Mouse (Mus musculus): Measurements from ENCODE around the gene Bicra. TPM values are rescaled to one million over a fixed set of nuclear protein-coding genes. Genes with fewer than 3 reads are reported as not detected.

Gene Bicra
- polyA plus RNA-seq, 1 experiment from 2014 or later, result 1.4 TPM

- no peaks in the 10 kb centered on the region for H3K27me3 ChIP-seq
- no peak overlapping the region for H3K9ac ChIP-seq
Measured at GRCm38 (mm10) chr7:15991764-15992163, 56.0 kb downstream of the Bicra start.

DNA sequence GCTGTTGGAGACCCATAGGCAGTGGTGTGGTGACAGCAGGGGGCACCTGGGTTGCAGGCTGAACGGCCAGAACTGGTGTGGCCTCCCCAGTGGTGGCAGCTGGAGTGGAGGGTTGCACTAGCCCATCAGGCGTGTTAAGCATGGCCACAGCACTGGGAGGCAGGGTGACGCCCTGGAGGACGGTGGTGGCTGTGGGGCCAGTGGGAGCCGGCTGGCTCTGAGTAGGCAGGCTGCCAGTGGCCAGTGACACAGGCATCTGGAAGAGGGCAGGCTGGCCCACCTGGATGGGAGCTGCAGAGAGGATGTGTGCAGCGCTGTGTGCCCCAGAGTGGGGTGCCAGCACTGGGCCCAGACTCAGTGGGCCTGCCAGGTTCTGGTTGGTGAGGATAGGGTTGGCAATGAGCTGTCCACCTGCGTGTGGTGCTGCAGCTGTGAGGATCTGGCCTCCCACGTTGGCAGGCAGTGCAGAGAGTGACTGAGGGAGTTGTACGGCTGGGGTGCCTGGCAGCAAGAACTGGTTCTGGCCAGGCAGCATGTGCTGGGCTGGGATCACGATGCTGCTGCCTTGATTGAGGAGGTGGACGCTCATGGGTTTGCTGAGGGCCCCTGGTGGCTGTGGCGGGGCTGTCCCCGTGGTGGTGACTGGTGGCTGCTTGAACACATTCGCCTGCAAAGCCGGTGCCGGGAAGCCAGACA is 59.9 kb downstream of the Bicra start:
- 0 out of 2 replicates have a peak, but pooled peaks have one; percentile 5 for ATAC-seq (ENCODE audit: low read depth)
- H3K4me1 ChIP-seq (replicated peaks), result peaks cover 3% of the 10 kb centered on the region
- no peak overlapping the region for H3K27ac ChIP-seq
- H3K27me3 ChIP-seq, result no peaks in the 10 kb centered on the region
- no peak overlapping the region for H3K4me2 ChIP-seq
- H3K9me3 ChIP-seq (replicated peaks), result no peaks in the 10 kb centered on the region
- H3K36me3 ChIP-seq, result peaks cover 41% of the 10 kb centered on the region
- no peak overlapping the region for H3K4me3 ChIP-seq (replicated peaks)
- WGBS (ENCODE audit: insufficient replicate concordance), result 79% methylated on average over 16 of the region's 16 CpGs
- DNase-seq, result no peak
- no peak overlapping the region for H3K9ac ChIP-seq

More at GRCm38 (mm10) chr7:15991764-15992163, 56.0 kb downstream of the Bicra start:
- Histone ChIP-seq H3K36me3 (peaks cover 75% of the 10 kb centered on the region), H3K27ac (no peak overlapping the region), H3K4me2 (no peak overlapping the region), H3K4me3 (replicated peaks) (no peak overlapping the region), H3K9me3 (replicated peaks) (no peaks in the 10 kb centered on the region), H3K4me1 (replicated peaks) (peaks cover 7% of the 10 kb centered on the region; the same call in 1 of the 2 replicates)
- no peak for DNase-seq
- no peak for ATAC-seq (ENCODE audit: low read depth)
- 61% methylated on average over 3 of the region's 3 CpGs for WGBS (ENCODE audit: insufficient replicate concordance)

GRCm38 (mm10) chr7:15982729-15983407 is 64.9 kb downstream of the Bicra start:
- H3K4me3 ChIP-seq (replicated peaks), result no peak overlapping the region
- H3K4me1 ChIP-seq (replicated peaks), result peaks cover 18% of the 10 kb centered on the region
- H3K27me3 ChIP-seq, result no peaks in the 10 kb centered on the region
- H3K9me3 ChIP-seq (replicated peaks), result no peaks in the 10 kb centered on the region
- H3K9ac ChIP-seq, result 0 out of 2 replicates have a peak overlapping the region, but pooled peaks have one; percentile 2
- H3K36me3 ChIP-seq, result peaks cover 25% of the 10 kb centered on the region
- WGBS (ENCODE audit: insufficient replicate concordance), result 13% methylated on average over 4 of the region's 4 CpGs
- DNase-seq, result no peak
- no peak for ATAC-seq (ENCODE audit: low read depth)
- no peak overlapping the region for H3K27ac ChIP-seq
- no peak overlapping the region for H3K4me2 ChIP-seq

- Histone ChIP-seq H3K36me3 (peaks cover 16% of the 10 kb centered on the region), H3K27ac (no peak overlapping the region)
- 82% methylated on average over 4 of the region's 4 CpGs for WGBS (ENCODE audit: insufficient replicate concordance)
Measured at GRCm38 (mm10) chr7:15981538-15981937, 66.2 kb downstream of the Bicra start.

DNA sequence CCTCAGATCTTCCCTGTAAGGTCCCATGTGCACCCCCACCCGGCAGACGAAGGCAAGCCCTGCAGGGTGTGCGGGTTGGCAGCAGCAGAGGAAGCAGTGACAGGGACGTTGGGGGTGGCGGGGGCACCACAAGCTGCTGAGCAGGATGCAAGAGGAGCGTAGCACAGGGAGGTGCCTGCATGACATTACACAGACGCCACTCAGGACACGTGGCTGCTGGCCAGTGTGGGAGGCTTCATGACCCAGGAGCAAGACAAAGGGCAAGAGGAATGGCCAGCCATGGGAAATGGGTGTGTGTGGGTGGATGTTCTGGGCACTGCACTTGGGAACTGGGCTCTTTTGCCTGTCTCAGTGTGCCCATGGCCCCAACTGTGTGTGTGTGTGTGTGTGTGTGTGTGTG is 67.5 kb downstream of the Bicra start:
- DNase-seq, result no peak

More at GRCm38 (mm10) chr7:15981538-15981937, 66.2 kb downstream of the Bicra start:
- Histone ChIP-seq H3K9me3 (replicated peaks) (no peaks in the 10 kb centered on the region), H3K4me2 (no peak overlapping the region), H3K4me3 (replicated peaks) (no peak overlapping the region), H3K9ac (no peak overlapping the region), H3K27me3 (no peaks in the 10 kb centered on the region), H3K4me1 (replicated peaks) (peaks cover 18% of the 10 kb centered on the region)
- ATAC-seq (ENCODE audit: low read depth) (no peak), DNase-seq (no peak)

DNA sequence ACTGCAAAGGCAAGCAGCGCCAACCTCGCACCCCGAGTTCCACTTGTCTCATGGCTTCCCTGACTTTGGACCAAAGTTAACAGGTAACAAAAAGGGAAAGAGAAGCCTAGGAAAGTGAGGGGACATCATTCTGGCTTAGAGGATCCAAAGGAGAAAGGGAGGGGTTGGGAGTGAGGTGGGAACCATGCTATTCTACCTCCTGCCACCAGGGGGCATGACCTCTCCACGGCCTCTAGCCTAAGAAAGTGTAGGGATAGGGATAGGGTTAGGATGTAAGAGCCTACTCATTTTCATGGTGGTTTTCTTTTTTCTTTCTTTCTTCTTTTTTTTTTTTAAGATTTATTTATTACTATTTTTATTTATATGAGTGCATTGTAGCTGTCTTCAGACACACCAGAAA is 71.8 kb downstream of the Bicra start:
- ATAC-seq (ENCODE audit: low read depth) (no peak; the same call in 1 of the 2 replicates), DNase-seq (no peak)
- Histone ChIP-seq H3K9me3 (replicated peaks) (no peaks in the 10 kb centered on the region), H3K36me3 (peaks cover 60% of the 10 kb centered on the region), H3K27ac (no peak overlapping the region), H3K9ac (no peak overlapping the region), H3K4me3 (replicated peaks) (no peak overlapping the region), H3K27me3 (no peaks in the 10 kb centered on the region), H3K4me1 (replicated peaks) (peaks cover 11% of the 10 kb centered on the region), H3K4me2 (no peak overlapping the region)
- WGBS (ENCODE audit: insufficient replicate concordance), result 77% methylated on average over 4 of the region's 4 CpGs

More for the DNA sequence above, 67.5 kb downstream of the Bicra start:
- ATAC-seq (ENCODE audit: low read depth), result no peak
- Histone ChIP-seq H3K4me1 (replicated peaks) (peaks cover 18% of the 10 kb centered on the region), H3K9me3 (replicated peaks) (no peaks in the 10 kb centered on the region), H3K36me3 (peaks cover 21% of the 10 kb centered on the region), H3K4me3 (replicated peaks) (no peak overlapping the region), H3K4me2 (no peak overlapping the region), H3K9ac (no peak overlapping the region), H3K27ac (no peak overlapping the region), H3K27me3 (no peaks in the 10 kb centered on the region)
- 77% methylated on average over 8 of the region's 8 CpGs for WGBS (ENCODE audit: insufficient replicate concordance)

- Histone ChIP-seq H3K4me1 (replicated peaks) (peaks cover 8% of the 10 kb centered on the region), H3K4me3 (replicated peaks) (no peak overlapping the region), H3K9me3 (replicated peaks) (no peaks in the 10 kb centered on the region), H3K9ac (no peak overlapping the region), H3K4me2 (no peak overlapping the region), H3K27me3 (no peaks in the 10 kb centered on the region), H3K36me3 (peaks cover 60% of the 10 kb centered on the region), H3K27ac (no peak overlapping the region)
- ATAC-seq (ENCODE audit: low read depth), result no peak
- WGBS (ENCODE audit: insufficient replicate concordance), result 83% methylated on average over 10 of the region's 10 CpGs
- DNase-seq, result no peak
Measured at GRCm38 (mm10) chr7:15975451-15975850, 72.3 kb downstream of the Bicra start.

- WGBS (ENCODE audit: insufficient replicate concordance), result 34% methylated on average over 5 of the region's 5 CpGs
- peaks cover 60% of the 10 kb centered on the region for H3K36me3 ChIP-seq
- no peak overlapping the region for H3K27ac ChIP-seq
- H3K9me3 ChIP-seq (replicated peaks), result no peaks in the 10 kb centered on the region
- H3K27me3 ChIP-seq, result no peaks in the 10 kb centered on the region
- no peak for ATAC-seq (ENCODE audit: low read depth)
- H3K9ac ChIP-seq, result no peak overlapping the region
- peak; percentile 38 for DNase-seq
- no peak overlapping the region for H3K4me3 ChIP-seq (replicated peaks)
- peaks cover 8% of the 10 kb centered on the region for H3K4me1 ChIP-seq (replicated peaks)
- H3K4me2 ChIP-seq, result no peak overlapping the region
Measured at GRCm38 (mm10) chr7:15974712-15975111, 73.0 kb downstream of the Bicra start.

DNA sequence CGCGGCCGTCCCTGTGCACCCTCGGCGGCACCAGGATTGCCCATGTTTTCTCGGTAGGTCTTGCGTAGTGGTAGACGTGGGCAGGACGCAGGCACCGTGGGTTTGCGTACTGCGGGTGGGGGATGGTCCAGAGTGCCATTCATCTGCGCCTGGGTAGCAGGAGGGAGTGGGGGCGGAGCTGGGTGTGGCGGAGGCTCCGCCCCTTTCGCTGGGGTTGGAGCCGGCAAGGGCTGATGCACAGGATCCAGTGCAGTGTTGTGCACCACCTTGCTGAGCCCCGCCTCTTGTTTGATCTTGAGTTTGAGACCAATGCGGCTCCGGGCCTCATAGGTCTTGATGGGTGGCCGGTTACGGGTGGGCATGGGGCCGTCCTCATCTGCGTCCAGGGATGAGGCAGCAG is 75.5 kb downstream of the Bicra start:
- Histone ChIP-seq H3K9ac (no peak overlapping the region), H3K27me3 (no peaks in the 10 kb centered on the region), H3K4me2 (no peak overlapping the region), H3K4me3 (replicated peaks) (no peak overlapping the region), H3K27ac (no peak overlapping the region), H3K36me3 (peaks cover 48% of the 10 kb centered on the region), H3K9me3 (replicated peaks) (no peaks in the 10 kb centered on the region), H3K4me1 (replicated peaks) (peaks cover 13% of the 10 kb centered on the region)
- WGBS (ENCODE audit: insufficient replicate concordance), result 81% methylated on average over 25 of the region's 25 CpGs
- ATAC-seq (ENCODE audit: low read depth) (no peak), DNase-seq (no peak)

DNA sequence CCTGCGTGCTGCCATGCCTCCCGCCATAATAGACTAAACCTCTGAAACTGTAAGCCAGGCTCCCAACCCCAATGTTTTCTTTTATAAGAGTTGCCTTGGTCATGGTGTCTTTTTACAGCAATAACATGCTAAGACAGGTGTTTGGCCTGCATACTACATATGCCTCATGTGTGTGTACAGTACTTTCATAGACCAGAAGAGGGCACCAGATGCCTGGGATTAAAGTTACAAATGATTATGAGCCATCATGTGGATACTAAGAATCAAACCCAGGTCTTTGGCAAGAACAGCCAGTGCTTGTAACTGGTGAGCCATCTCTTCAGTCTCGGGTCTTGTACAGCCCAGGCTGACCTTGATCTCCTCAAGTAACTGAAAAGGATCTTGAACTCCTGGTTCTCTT is 78.0 kb downstream of the Bicra start:
- Histone ChIP-seq H3K4me1 (replicated peaks) (peaks cover 19% of the 10 kb centered on the region), H3K4me2 (no peak overlapping the region), H3K27me3 (no peaks in the 10 kb centered on the region), H3K4me3 (replicated peaks) (no peak overlapping the region), H3K9me3 (replicated peaks) (no peaks in the 10 kb centered on the region), H3K36me3 (peaks cover 33% of the 10 kb centered on the region), H3K27ac (no peak overlapping the region), H3K9ac (no peak overlapping the region)
- DNase-seq, result no peak
- 69% methylated on average over 3 of the region's 3 CpGs for WGBS (ENCODE audit: insufficient replicate concordance)
- no peak for ATAC-seq (ENCODE audit: low read depth)

- peaks cover 22% of the 10 kb centered on the region for H3K36me3 ChIP-seq
- peaks cover 32% of the 10 kb centered on the region for H3K4me1 ChIP-seq (replicated peaks)
- ATAC-seq (ENCODE audit: low read depth), result no peak
- WGBS (ENCODE audit: insufficient replicate concordance), result 82% methylated on average over 8 of the region's 8 CpGs
- H3K4me3 ChIP-seq (replicated peaks), result no peak overlapping the region
- no peaks in the 10 kb centered on the region for H3K9me3 ChIP-seq (replicated peaks)
- H3K9ac ChIP-seq, result no peak overlapping the region
- no peaks in the 10 kb centered on the region for H3K27me3 ChIP-seq
- DNase-seq, result no peak
- H3K27ac ChIP-seq, result no peak overlapping the region
- no peak overlapping the region for H3K4me2 ChIP-seq
Measured at GRCm38 (mm10) chr7:15968322-15968721, 79.4 kb downstream of the Bicra start.

Data from liver, embryonic 13.5 days (tissue).